Mouse (Mus musculus): ENCODE measurements at regions not wholly inside any gene's neighbourhood (a gene's known extent, or its start where the extent isn't known, plus 50 kb on each side); places are given as distances from the start of the nearest gene placed in this dataset.

- Histone ChIP-seq H3K36me3 (ENCODE audit: control insufficient read depth, insufficient read depth, low read length) (no peaks in the 10 kb centered on the region), H3K79me2 (replicated peaks; ENCODE audit: control insufficient read depth, insufficient read depth, low read length) (no peaks in the 10 kb centered on the region), H3K4me3 (no peak overlapping the region), H3K9ac (ENCODE audit: low read depth, low read length) (no peak overlapping the region), H3K27me3 (ENCODE audit: control insufficient read depth, insufficient read depth, low read length) (no peaks in the 10 kb centered on the region), H3K27ac (no peak overlapping the region), H3K4me1 (ENCODE audit: control insufficient read depth, insufficient read depth, low read length) (peaks cover 1% of the 10 kb centered on the region)
- intact Hi-C loops (cut with DNase I) = no loop called here
- no peak for DNase-seq
- 88% methylated on average over 4 of the region's 4 CpGs for WGBS
- no peak for TF ChIP-seq CTCF (IDR thresholded peaks at IDR 0.05)
- no peak for TF ChIP-seq EP300 (IDR thresholded peaks at IDR 0.05; ENCODE audit: insufficient read depth, low read depth, low read length)
- no peak for TF ChIP-seq POLR2A (IDR thresholded peaks at IDR 0.05; ENCODE audit: insufficient read depth, low read depth, low read length)
Measured at GRCm38 (mm10) chr12:52379245-52379644, 124.5 kb upstream of the Arhgap5 start.

- DNase-seq = no peak
- H3K9ac ChIP-seq (ENCODE audit: low read depth, low read length) = no peak overlapping the region
Measured at GRCm38 (mm10) chr12:52379960-52380359, 123.8 kb upstream of the Arhgap5 start.

GRCm38 (mm10) chr12:52381161-52381967 is 122.4 kb upstream of the Arhgap5 start:
- Histone ChIP-seq H3K9ac (ENCODE audit: low read depth, low read length) (no peak overlapping the region), H3K27ac (no peak overlapping the region), H3K79me2 (replicated peaks; ENCODE audit: control insufficient read depth, insufficient read depth, low read length) (no peaks in the 10 kb centered on the region), H3K36me3 (ENCODE audit: control insufficient read depth, insufficient read depth, low read length) (no peaks in the 10 kb centered on the region), H3K4me1 (ENCODE audit: control insufficient read depth, insufficient read depth, low read length) (peaks cover 1% of the 10 kb centered on the region), H3K27me3 (ENCODE audit: control insufficient read depth, insufficient read depth, low read length) (no peaks in the 10 kb centered on the region), H3K4me3 (no peak overlapping the region)
- intact Hi-C loops (cut with DNase I) = no loop called here
- TF ChIP-seq POLR2A (IDR thresholded peaks at IDR 0.05; ENCODE audit: insufficient read depth, low read depth, low read length) = no peak
- no peak for TF ChIP-seq CTCF (IDR thresholded peaks at IDR 0.05)
- TF ChIP-seq EP300 (IDR thresholded peaks at IDR 0.05; ENCODE audit: insufficient read depth, low read depth, low read length) = no peak
- DNase-seq = no peak
- WGBS = 83% methylated on average over 18 of the region's 18 CpGs

More at GRCm38 (mm10) chr12:52379960-52380359, 123.8 kb upstream of the Arhgap5 start:
- no peak overlapping the region for H3K27ac ChIP-seq
- no peak overlapping the region for H3K4me3 ChIP-seq
- no peaks in the 10 kb centered on the region for H3K36me3 ChIP-seq (ENCODE audit: control insufficient read depth, insufficient read depth, low read length)
- TF ChIP-seq POLR2A (IDR thresholded peaks at IDR 0.05; ENCODE audit: insufficient read depth, low read depth, low read length) = no peak
- no peak for TF ChIP-seq EP300 (IDR thresholded peaks at IDR 0.05; ENCODE audit: insufficient read depth, low read depth, low read length)
- no peak for TF ChIP-seq CTCF (IDR thresholded peaks at IDR 0.05)
- WGBS = 54% methylated on average over 5 of the region's 5 CpGs
- intact Hi-C loops (cut with DNase I) = no loop called here
- H3K4me1 ChIP-seq (ENCODE audit: control insufficient read depth, insufficient read depth, low read length) = peaks cover 1% of the 10 kb centered on the region
- no peaks in the 10 kb centered on the region for H3K79me2 ChIP-seq (replicated peaks; ENCODE audit: control insufficient read depth, insufficient read depth, low read length)
- H3K27me3 ChIP-seq (ENCODE audit: control insufficient read depth, insufficient read depth, low read length) = no peaks in the 10 kb centered on the region

DNA sequence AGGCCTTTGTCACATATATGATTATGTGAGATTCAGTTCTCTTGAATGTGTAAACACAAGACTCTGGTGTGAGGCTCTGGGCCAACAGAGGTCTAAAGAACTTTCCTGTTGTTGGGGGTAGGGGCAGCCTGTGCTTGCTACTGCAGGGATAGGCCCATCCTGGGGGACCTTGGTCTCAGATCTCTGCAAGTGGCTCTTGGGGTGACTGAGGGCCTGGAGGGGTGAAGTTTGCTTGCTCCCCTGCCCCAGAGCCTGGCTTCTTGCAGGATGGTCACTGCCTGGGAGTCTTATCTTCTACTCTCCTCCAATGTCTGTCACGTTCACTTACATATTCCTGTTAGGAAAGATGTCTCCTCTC is 121.8 kb upstream of the Arhgap5 start:
- H3K36me3 ChIP-seq (ENCODE audit: control insufficient read depth, insufficient read depth, low read length) = no peaks in the 10 kb centered on the region
- DNase-seq = no peak

DNA sequence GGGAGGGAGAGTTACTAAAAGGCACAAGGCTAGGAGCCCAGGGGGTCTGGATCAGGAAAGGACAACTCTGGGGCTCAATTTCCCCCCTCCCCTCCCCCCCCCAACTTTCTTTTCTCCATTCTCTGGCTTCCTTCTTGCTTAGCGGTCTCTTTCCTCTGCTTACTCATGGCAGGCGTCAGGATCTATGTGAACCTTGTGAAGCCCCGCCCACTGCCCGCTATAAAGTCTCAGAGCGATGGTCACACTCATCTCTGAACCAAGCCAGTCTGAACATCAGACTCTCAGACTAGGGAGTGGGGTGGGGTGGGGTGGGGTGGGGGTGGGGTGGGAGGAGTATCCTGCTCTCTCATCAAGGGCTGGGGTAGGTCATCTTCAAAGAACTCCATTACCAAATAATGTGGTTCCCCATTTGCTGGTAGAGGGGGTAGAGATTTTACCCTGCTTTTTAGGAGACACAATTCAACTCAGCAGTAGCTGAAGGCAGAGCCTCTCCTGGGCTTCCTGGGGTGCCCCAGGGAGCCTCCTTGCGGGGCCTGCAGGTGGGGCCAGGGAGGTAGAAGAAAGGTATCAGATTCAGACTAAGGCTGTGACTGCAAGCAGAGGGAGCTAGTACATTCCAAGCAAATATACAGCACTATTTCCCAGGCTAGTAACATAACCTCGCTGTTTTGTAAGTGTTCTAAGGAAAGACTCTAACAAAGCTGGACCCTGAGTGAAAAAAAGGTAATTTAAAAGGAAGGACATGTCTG is 120.8 kb upstream of the Arhgap5 start:
- WGBS = 40% methylated on average over 7 of the region's 7 CpGs
- Histone ChIP-seq H3K27me3 (ENCODE audit: control insufficient read depth, insufficient read depth, low read length) (no peaks in the 10 kb centered on the region), H3K36me3 (ENCODE audit: control insufficient read depth, insufficient read depth, low read length) (no peaks in the 10 kb centered on the region), H3K27ac (no peak overlapping the region), H3K79me2 (replicated peaks; ENCODE audit: control insufficient read depth, insufficient read depth, low read length) (no peaks in the 10 kb centered on the region), H3K9ac (ENCODE audit: low read depth, low read length) (no peak overlapping the region), H3K4me3 (no peak overlapping the region), H3K4me1 (ENCODE audit: control insufficient read depth, insufficient read depth, low read length) (no peaks in the 10 kb centered on the region; the same call in 1 of the 2 replicates)
- intact Hi-C loops (cut with DNase I) = no loop called here
- no peak for DNase-seq
- no peak for TF ChIP-seq CTCF (IDR thresholded peaks at IDR 0.05)
- no peak for TF ChIP-seq POLR2A (IDR thresholded peaks at IDR 0.05; ENCODE audit: insufficient read depth, low read depth, low read length)
- TF ChIP-seq EP300 (IDR thresholded peaks at IDR 0.05; ENCODE audit: insufficient read depth, low read depth, low read length) = no peak

More for the DNA sequence above, 121.8 kb upstream of the Arhgap5 start:
- H3K4me1 ChIP-seq (ENCODE audit: control insufficient read depth, insufficient read depth, low read length) = no peaks in the 10 kb centered on the region; the same call in none of the 2 replicates
- H3K27ac ChIP-seq = no peak overlapping the region
- no peaks in the 10 kb centered on the region for H3K27me3 ChIP-seq (ENCODE audit: control insufficient read depth, insufficient read depth, low read length)
- H3K79me2 ChIP-seq (replicated peaks; ENCODE audit: control insufficient read depth, insufficient read depth, low read length) = no peaks in the 10 kb centered on the region
- H3K9ac ChIP-seq (ENCODE audit: low read depth, low read length) = no peak overlapping the region
- intact Hi-C loops (cut with DNase I) = no loop called here
- 92% methylated on average over 1 of the region's 1 CpGs for WGBS
- no peak for TF ChIP-seq CTCF (IDR thresholded peaks at IDR 0.05)
- no peak for TF ChIP-seq POLR2A (IDR thresholded peaks at IDR 0.05; ENCODE audit: insufficient read depth, low read depth, low read length)
- no peak for TF ChIP-seq EP300 (IDR thresholded peaks at IDR 0.05; ENCODE audit: insufficient read depth, low read depth, low read length)
- H3K4me3 ChIP-seq = no peak overlapping the region

GRCm38 (mm10) chr12:52389552-52389951 is 114.2 kb upstream of the Arhgap5 start:
- Histone ChIP-seq H3K27ac (peak overlapping the region; percentile 62), H3K4me3 (no peak overlapping the region), H3K9ac (ENCODE audit: low read depth, low read length) (no peak overlapping the region), H3K4me1 (ENCODE audit: control insufficient read depth, insufficient read depth, low read length) (peaks cover 7% of the 10 kb centered on the region), H3K79me2 (replicated peaks; ENCODE audit: control insufficient read depth, insufficient read depth, low read length) (no peaks in the 10 kb centered on the region), H3K27me3 (ENCODE audit: control insufficient read depth, insufficient read depth, low read length) (no peaks in the 10 kb centered on the region), H3K36me3 (ENCODE audit: control insufficient read depth, insufficient read depth, low read length) (no peaks in the 10 kb centered on the region)
- 74% methylated on average over 5 of the region's 5 CpGs for WGBS
- intact Hi-C loops (cut with DNase I) = loop anchor here (5.0 kb wide), 1 partner anchor 498 kb away; no protein-coding TSS in a partner anchor
- DNase-seq = no peak
- TF ChIP-seq CTCF (IDR thresholded peaks at IDR 0.05) (no peak), EP300 (IDR thresholded peaks at IDR 0.05; ENCODE audit: insufficient read depth, low read depth, low read length) (no peak), POLR2A (IDR thresholded peaks at IDR 0.05; ENCODE audit: insufficient read depth, low read depth, low read length) (no peak)

Measured in heart, adult 2 months (tissue).